Mouse (Mus musculus) olfactory bulb, adult 2 months (tissue): Measurements from ENCODE around the gene Unc45a. TPM values are rescaled to one million over a fixed set of nuclear protein-coding genes. Genes with fewer than 3 reads are reported as not detected.

Experiments used
- H3K27ac ChIP-seq: fragments of 200-500 bp; 2 replicates; pipeline ENCODE4 v1.5.1; 2012; ENCODE audit warnings: low read depth, low read length; ENCODE audit not compliant: insufficient read depth
- H3K4me1 ChIP-seq: fragments of 200-500 bp; 2 replicates; pipeline ENCODE4 v1.6.1; 2012; ENCODE audit warnings: low read length; ENCODE audit not compliant: control insufficient read depth, insufficient read depth
- H3K4me3 ChIP-seq: fragments of 200-500 bp; 2 replicates; pipeline ENCODE4 v1.5.1; 2012; ENCODE audit warnings: mild to moderate bottlenecking, low read depth, low read length, moderate library complexity; ENCODE audit not compliant: insufficient read depth
- CTCF ChIP-seq: fragments of 200-500 bp; IDR thresholded peaks from 2 replicates; pipeline ENCODE4 v1.5.1; 2012; ENCODE audit warnings: low read depth, mild to moderate bottlenecking, low read length, moderate library complexity; ENCODE audit not compliant: insufficient read depth
- POLR2A ChIP-seq: fragments of 200-500 bp; IDR thresholded peaks from 2 replicates; pipeline ENCODE4 v1.6.1; 2012; ENCODE audit warnings: mild to moderate bottlenecking, low read depth, low read length, moderate library complexity; ENCODE audit not compliant: insufficient read depth
- WGBS: fragments of 180-500 bp; shearing (Covaris S2); methylation state at CpG from one replicate; pipeline ENCODE4 v1.1.7; 2018; 5-methylcytosine and 5-hydroxymethylcytosine counted together
- polyA plus RNA-seq: library from polyadenylated mRNA; stranded (reverse); fragments of >200 nt; gene quantifications from 2 replicates; pipeline ENCODE4 v1.2.4, GENCODE M21; 2012; ENCODE audit warnings: low replicate concordance; ENCODE audit not compliant: missing spikeins, insufficient read depth, insufficient read length

The Unc45a gene
- polyA plus RNA-seq, 1 experiment, result not detected

DNA sequence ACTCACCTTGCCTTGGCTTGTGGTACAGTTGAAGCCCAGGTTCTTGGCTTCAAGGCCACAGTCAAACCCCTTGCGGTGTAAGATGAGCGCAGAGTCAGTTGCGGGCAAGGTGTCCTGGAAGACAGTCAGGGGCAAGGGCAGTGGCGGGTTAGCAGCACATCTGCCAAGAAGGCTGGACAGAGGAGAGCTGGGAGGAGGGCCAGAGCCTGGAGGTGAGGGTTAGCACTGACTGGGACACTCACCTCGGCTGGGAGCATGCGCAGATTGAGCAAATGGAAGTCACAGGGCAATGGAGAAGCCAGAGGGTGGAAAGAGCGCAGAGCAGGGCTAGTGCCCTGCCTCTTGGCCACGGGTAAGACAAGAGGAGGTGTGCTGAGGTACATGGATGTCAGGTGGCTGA lies 12.1 kb upstream of the Unc45a start:
- no peak for TF ChIP-seq POLR2A
- no peak for TF ChIP-seq CTCF
- WGBS, result 92% methylated on average over 8 of the region's 8 CpGs
- no peak overlapping the region for H3K4me3 ChIP-seq
- peaks cover 19% of the 10 kb centered on the region for H3K4me1 ChIP-seq
- H3K27ac ChIP-seq, result no peak overlapping the region

DNA sequence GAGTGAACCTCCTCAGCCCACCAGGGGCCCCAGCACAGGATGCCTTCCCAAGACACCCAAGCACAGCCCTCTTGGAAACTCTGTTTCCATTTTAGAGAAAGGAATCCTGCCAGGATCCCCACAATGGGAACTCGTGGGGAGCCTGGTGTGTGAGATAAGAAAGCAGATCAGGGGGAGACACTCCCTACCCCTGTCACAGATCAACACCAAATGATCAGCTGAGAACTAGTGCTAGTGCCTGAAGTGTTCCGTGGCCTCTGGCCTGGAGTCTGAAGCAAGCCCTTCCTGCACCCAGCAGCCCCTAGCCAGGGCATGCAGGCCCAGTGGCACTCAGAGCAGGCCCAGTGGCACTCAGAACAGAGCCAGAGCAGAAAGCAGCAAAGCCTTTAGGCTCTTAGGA lies 10.0 kb upstream of the Unc45a start:
- peaks cover 14% of the 10 kb centered on the region for H3K4me1 ChIP-seq
- 77% methylated on average over 2 of the region's 2 CpGs for WGBS
- H3K27ac ChIP-seq, result no peak overlapping the region
- TF ChIP-seq POLR2A (no peak), CTCF (no peak)
- no peak overlapping the region for H3K4me3 ChIP-seq

DNA sequence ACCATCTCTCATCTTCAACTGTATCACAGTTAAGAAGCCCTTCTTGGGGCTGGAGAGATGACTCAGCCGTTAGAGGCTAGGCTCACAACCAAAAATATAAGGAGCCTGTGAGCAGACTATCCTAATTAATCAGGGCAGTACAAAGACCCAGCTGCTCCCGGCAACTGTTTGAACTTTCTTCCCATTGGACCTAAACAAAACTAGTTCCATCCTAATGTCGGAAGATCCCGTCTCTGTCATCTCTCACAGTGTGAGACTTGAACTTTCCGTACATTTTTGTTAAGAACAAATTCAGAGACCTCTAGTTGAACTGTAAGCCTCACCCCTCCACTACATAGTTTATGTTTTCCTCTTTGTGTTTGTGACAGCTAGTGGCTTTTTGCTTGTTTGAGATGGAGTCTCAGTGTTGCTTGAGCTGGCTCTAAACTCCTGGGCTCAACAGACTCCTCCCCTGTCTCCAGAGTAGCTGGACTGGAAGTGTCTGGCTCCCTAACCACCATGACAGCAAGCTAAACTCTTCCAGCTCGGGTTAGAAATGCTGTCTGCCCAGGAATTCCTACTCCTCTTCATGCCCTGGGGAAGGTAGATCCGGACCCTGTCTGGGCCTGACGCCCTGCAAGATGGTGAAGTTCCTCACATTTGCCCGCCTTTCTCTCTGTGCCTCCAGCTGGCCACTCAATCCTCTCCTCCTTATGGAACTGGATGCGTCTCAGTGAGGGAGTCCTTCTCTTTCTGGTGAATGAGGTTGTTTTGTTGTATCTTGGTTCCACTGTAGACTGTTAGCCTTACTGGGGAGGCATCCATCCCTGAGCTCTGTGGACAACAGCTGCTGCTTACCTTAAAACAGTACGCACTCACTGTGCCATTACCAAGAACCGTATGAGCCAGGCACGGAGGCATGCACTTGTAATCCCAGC lies 7.1 kb upstream of the Unc45a start:
- Histone ChIP-seq H3K27ac (peak overlapping the region; percentile 46), H3K4me1 (peaks cover 18% of the 10 kb centered on the region), H3K4me3 (no peak overlapping the region)
- TF ChIP-seq CTCF, result no peak
- TF ChIP-seq POLR2A, result no peak
- WGBS, result 55% methylated on average over 13 of the region's 13 CpGs

DNA sequence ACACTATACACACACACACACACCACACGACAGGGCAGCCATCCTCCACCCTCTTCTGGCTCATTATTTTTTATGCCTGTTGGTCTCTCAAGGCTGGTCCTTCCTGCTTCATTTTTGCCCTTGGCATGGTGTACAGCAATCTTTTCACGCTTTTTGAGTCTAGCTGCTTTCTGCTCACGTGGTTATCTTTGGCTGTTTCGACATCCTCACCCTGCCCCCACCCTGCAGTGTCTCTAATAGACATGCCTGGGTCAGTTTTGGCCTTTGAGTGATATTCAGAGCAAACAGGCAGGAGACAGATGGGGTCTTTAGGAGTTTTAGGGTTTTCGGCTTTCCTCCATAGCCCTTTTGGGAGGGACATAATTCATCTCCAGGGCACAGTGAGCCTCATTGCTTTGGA lies 6.0 kb upstream of the Unc45a start:
- Histone ChIP-seq H3K27ac (peak overlapping the region; percentile 46; the same call in 1 of the 2 replicates), H3K4me1 (peaks cover 14% of the 10 kb centered on the region), H3K4me3 (no peak overlapping the region)
- 80% methylated on average over 5 of the region's 5 CpGs for WGBS
- TF ChIP-seq POLR2A, result no peak

DNA sequence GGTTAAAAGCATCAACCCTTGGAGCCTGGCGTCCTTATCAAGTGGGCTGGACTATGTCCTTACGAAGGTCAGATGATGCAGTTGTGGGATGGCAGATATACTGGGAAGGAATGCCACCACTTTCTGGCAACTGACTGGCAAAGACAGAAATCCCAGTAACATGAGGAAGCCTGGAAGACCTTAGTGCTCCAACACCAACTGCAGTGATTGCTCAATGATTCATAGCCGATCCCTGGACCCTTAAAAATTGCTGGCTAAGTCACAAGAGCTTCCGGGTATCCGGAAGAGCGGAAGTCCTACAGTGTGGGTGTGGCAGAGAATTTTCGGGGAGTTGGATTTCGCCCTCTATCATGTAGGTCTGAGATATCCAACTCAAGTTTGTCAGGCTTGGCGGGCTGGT lies 5.4 kb upstream of the Unc45a start:
- Histone ChIP-seq H3K27ac (no peak overlapping the region), H3K4me3 (no peak overlapping the region), H3K4me1 (peaks cover 16% of the 10 kb centered on the region)
- 93% methylated on average over 9 of the region's 9 CpGs for WGBS
- TF ChIP-seq POLR2A (no peak), CTCF (no peak)

DNA sequence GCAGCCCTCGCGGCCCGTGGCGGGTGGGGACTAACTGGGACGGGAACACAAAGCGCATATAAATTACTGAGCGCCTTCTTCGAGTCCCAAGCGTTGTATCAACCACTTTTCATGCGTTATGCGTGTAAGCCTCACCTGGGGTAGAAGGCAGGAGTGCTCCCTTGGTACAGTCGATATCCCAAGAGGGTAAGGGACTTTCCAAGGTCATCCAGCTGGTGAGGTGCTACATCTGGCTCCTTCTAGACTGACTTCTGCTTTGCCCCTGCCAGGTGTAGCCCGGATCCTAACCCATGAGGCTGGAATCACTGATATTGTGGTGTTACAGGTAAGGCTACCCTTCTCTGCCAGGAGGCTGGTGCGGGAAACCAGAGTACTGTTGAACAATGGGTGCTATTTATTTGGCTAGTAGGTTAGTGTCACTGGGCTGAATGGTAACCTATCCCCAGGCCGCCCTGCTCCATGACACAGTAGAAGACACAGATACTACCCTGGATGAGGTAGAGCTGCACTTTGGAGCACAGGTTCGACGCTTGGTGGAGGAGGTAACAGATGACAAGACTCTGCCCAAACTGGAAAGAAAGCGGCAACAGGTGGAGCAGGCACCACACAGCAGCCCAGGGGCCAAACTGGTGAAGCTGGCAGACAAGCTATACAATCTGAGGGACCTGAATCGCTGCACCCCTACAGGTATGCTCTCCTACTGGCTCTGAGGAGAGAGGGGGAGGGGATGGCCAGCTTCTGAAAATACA lies 2.6 kb upstream of the Unc45a start:
- peaks cover 29% of the 10 kb centered on the region for H3K4me1 ChIP-seq
- TF ChIP-seq POLR2A, result no peak
- TF ChIP-seq CTCF, result no peak
- peak overlapping the region; percentile 74 for H3K27ac ChIP-seq
- peak overlapping the region; percentile 58 for H3K4me3 ChIP-seq
- 24% methylated on average over 19 of the region's 19 CpGs for WGBS

DNA sequence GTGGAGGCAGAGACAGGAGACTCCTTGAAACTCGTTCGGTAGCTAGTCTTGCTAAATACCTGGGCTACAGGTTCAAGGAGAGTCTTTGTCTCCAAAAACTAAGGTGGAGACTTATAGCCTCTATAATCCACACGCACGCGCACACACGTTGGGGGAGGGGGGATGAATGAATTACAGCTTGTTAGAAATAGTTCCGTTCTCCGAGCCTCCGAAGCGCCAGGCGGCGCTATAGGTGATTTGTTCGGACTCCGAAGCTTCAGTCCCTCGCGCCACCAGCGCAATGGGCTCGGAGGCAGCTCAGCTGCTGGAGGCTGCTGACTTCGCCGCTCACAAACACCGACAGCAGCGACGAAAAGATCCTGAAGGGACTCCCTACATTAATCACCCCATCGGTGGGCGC lies 2.1 kb upstream of the Unc45a start, which contains the start of gene Hddc3:
Gene Hddc3 (plus strand): TSS at position 247 of the 400 bp plus-strand sequence.
- WGBS, result 1% methylated on average over 25 of the region's 25 CpGs
- H3K27ac ChIP-seq, result peak within 1 kb of the TSS; percentile 74
- peaks cover 23% of the 10 kb centered on the region for H3K4me1 ChIP-seq
- H3K4me3 ChIP-seq, result peak within 1 kb of the TSS; percentile 58
- TF ChIP-seq POLR2A, result peak; percentile 84
- peak; percentile 84 for TF ChIP-seq CTCF

DNA sequence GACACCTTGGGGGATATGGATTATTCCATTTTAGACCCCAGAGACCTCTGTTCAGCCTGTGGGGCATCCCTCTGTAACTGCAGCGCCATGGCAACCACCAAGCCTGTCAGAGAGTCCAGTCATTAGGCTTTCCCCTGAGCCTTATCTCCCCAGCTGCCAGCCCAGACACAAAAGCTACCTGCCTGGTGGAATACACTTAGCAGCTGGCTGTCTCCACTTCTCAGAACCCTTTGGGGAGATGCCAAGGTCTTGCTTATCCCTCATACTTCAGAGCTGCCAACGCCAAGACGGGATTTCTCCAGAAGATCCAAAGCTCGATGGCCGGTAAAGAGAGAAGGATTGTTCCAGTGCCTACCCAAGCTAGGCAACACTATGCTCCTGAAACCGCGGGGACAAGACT lies 988 bp upstream of the Unc45a start:
- Histone ChIP-seq H3K27ac (no peak overlapping the region), H3K4me3 (no peak overlapping the region), H3K4me1 (peaks cover 23% of the 10 kb centered on the region)
- no peak for TF ChIP-seq CTCF
- TF ChIP-seq POLR2A, result no peak
- WGBS, result 76% methylated on average over 7 of the region's 7 CpGs
